Mouse (Mus musculus): ENCODE results near the gene Bcl2l11.

The Bcl2l11 gene

GRCm38 (mm10) chr2:128140183-128140582 is 14.3 kb downstream of the Bcl2l11 start:
- no peak for DNase-seq

- DNase-seq, result no peak
Observed at GRCm38 (mm10) chr2:128143992-128144391, 18.2 kb downstream of the Bcl2l11 start.

DNA sequence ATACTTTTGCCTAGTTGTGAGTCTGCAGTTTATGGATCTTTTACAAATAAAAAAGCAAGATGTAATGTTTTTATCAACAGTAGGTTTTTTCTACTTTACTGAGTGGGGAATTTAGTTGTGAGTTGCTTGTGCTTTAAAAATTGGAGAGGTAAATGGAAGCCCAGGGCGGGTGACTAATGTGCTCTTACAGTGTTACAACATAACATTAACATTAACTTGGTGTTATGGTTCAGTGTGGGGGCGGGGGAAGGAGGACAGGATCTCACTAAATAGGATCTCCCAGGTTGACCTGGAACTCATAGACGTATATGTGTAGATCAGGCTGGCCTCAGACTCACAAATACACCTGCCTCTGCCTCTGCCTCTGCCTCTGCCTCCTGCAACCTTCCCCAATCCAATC is 19.6 kb downstream of the Bcl2l11 start:
- no peak for DNase-seq

- no peak for DNase-seq
Observed at GRCm38 (mm10) chr2:128149596-128149995, 23.8 kb downstream of the Bcl2l11 start.

DNA sequence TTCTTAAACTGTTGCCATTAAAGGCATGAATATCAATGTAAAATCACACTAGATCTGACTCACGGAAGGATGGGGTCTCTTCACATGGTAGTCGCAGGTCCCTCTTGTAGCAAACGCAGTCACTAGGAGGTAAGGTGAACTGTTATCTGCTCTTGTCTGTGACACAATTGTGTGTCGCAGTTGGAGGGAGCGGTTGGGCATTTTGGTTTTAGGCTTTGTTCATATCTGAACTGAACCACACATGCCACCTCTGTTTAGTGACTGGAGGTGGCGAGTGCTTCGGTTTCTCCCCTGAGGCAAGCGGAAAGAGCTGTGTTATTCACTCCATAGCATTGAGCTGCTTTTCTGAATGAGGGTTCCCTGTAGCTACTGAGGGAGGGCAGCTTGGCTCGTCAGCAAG is 26.4 kb downstream of the Bcl2l11 start:
- DNase-seq, result no peak

DNA sequence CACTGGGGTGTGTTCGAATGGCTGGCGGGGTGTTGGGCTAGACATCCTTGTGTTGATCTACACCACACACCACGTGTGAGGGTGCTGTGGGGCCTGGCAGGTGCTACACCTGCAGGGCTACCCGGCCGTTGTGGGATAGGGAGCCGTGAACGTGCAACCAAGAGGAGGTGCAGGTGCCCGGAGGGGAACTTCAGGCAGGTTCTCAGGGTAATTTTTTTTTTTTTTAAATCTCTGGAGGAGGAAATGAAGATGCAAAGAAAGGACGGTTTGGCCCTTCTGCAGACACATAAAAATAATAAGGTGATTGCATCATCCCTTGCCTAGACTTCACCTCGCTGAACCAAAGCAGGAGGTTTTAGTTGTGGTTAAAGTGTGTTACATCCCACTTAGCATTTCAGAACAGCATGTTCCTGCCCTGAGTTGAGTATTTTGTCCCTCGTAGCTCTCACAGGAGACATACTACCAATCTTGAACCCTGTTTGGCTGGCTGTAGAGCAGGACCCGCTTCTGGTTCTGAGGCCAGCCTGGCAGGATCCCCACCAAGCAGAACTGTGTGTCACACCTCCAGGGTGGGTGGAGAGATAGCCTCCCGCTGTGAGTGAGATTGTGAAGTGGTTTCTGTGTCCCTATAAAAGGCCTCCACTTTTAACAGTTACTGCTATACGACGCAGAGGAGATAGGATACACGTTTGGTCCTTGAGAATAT is 27.2 kb downstream of the Bcl2l11 start:
- DNase-seq, result peak; percentile 19

DNA sequence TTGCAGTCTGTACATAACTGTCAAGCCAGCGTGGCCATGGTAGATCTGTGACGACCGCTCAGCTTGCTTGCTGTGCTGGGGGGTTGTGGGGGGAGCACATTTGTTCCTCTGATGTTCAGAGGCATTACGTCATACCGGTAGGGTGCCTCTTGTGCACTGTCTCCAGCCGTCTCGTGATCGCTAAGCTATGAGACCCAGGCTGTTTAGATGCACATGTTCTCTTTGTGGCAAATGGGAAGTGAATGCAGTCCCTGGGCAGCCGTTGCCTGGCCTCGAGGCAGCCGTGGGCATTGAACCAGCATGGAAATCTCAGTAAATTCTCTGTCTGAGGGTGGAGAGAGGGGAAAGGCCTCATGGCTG is 27.7 kb downstream of the Bcl2l11 start:
- DNase-seq, result no peak

DNA sequence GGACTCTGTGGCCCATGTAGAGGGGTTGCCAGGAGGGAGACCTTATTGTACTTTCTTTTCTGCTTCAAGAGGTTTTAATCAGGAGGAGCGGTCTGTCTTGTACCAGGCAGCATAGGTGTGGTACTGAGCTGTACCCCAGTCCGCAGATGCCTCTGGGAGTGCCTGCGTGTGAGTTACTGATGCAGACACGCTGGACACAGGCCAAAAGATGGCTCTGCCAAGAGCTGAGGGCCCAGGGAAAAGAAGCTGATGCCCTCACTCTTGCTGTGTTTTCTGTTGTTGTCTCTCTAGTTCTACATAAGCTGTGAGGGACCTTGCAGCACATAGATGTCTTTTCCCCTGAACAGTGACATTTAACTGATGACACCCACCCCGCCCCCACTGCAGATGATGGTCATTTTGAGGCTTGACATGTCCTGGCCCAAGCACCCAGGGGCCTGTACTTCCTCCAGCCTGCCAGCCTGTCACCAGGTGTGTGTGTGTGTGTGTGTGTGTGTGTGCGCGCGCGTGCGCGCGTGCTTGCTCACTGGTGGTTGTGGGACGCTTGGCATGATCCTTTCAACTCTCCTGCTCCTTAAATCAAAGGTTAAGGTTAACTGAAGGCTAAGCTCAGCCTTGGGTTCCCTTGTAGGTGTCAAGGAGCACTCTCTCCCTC is 29.7 kb downstream of the Bcl2l11 start:
- DNase-seq, result no peak

DNA sequence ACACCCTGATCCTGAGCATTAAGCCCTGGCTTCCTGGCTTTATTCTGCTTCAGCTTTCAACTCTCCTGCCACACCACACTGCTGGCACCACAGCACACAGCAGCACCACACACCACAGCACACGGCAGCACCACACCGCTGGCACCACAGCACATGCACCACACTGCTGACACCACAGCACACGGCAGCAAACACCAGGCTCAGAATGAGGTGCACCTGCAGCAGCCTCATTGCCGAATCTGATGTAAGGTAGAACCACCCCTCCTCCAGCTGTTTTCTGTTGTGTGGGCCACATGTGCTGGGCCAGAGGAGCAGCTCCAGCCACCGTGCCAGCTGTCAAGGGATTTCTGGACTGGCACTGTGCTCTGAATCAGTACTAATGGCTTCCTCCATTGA is 30.2 kb downstream of the Bcl2l11 start:
- DNase-seq, result no peak

- DNase-seq, result peak; percentile 18
Observed at GRCm38 (mm10) chr2:128156557-128157412, 30.9 kb downstream of the Bcl2l11 start.

DNA sequence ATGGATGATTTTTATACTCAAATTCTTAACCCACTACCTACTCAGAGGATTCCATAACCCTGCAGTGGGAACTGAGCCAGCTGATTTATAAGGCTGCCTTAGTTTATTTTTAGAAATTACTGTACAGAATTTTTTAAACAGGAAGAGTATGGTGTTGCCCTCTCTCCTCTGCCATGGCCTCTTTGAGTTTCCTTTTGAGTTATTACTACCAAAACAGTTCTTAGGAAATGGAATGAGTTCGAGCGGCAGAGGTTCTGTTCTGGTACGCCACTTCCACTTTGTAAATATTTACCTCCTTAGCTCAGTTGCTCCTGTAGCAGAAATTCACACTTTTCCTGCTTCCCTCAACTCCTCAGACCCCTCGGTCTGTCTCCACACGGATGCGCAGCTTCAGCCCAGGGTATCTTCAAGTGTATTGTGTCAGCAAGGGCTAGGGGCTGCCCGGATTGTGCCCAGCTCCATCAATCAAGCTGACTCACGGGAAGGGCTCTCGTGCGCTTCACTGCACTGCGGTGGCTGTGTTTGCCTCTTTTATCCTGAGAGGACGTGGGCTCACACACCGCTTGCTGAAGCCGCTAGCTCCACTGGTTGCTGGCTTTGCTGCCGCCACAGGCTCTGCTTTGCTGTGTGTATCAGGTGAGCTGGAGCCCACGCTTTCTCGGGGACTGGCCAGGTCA is 33.0 kb downstream of the Bcl2l11 start:
- peak; percentile 25 for DNase-seq

GRCm38 (mm10) chr2:128159619-128160125 is 33.8 kb downstream of the Bcl2l11 start:
- peak; percentile 39 for DNase-seq

- no peak for DNase-seq
Observed at GRCm38 (mm10) chr2:128163177-128163576, 37.3 kb downstream of the Bcl2l11 start.

- DNase-seq, result peak; percentile 61
Observed at GRCm38 (mm10) chr2:128166623-128167423, 41.0 kb downstream of the Bcl2l11 start.

GRCm38 (mm10) chr2:128167930-128168329 is 42.1 kb downstream of the Bcl2l11 start:
- DNase-seq, result no peak

DNA sequence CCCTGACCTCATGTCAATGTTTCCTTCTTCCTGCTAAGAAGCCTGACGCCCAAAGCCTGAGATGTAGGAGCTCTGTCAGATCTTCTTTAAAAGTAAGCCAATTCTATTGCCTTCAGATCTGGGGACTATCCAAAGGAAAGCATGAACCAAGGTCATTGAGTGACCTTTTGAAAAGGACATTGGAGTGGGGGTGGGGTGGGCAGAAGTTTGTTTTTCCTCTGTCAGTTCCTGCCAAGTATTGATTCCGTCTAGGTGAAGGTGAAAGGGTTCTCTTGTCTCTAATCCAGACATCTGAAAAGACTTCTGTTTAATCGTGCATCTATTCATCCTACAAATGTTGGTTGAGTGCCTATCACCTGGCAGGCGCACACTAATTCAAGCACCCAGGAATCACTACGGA is 43.6 kb downstream of the Bcl2l11 start:
- no peak for DNase-seq

DNA sequence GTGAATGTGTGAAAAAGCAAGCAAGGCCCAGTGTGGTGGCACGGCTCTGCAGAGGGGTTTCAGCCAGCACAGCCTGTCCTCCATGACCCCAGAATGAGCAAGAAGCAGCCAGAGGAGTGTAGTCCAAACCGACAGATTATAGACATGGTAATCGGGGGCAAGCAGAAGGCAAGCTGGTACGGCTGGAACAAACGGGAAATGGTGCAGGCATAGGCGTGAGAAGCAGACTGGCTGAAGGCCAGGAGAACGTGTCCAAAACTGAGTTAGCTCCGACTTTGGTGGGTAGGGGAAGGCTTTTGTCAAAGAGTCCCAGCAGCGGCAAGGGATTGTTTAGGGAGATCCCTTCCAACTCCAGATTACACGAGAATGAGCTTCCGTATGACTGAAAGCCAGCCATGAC is 44.1 kb downstream of the Bcl2l11 start:
- DNase-seq, result no peak

DNA sequence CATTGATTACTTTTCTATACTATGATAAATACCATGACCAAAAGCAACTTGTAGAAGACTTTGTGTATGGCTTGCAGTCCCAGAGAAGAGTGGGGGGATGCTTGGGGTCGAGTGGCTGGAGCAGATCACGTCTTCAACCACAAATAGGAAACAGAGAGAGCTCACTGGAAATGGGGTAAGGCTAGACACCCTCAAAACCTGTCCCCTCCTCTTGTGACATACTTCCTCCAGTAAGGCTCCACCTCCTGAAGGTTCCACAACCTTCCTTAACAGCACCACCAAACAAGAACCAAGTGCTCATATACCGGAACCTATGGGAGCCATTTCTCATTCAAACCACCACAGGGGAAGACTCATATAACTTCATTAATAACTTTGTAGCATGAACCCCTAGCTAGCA is 44.8 kb downstream of the Bcl2l11 start:
- DNase-seq, result no peak

GRCm38 (mm10) chr2:128172266-128172665 is 46.4 kb downstream of the Bcl2l11 start:
- DNase-seq, result peak; percentile 87

GRCm38 (mm10) chr2:128174176-128174575 is 48.3 kb downstream of the Bcl2l11 start:
- DNase-seq, result peak; percentile 42

- no peak for DNase-seq
Observed at GRCm38 (mm10) chr2:128174604-128175342, 48.9 kb downstream of the Bcl2l11 start.
